Mouse (Mus musculus) adrenal gland, postnatal 25 days (tissue): Measurements from ENCODE around the gene Vmn1r64. TPM values are rescaled to one million over a fixed set of nuclear protein-coding genes. Genes with fewer than 3 reads are reported as not detected.
"Not testable (repeated sequence)": the region's sequence is repeated elsewhere in the genome, so short reads cannot be mapped to it uniquely, and the experiment has no call there.

Experiments used
- DNase-seq: peaks from one replicate; pipeline ENCODE4 v3.0.0; 2021; ENCODE audit warnings: mixed read lengths
- long read RNA-seq: library from polyadenylated mRNA; stranded (forward); transcript quantifications from one replicate; pipeline ENCODE4 v2.0.0, GENCODE M21; 2021
- total RNA-seq: library from RNA; stranded (reverse); gene quantifications from 2 replicates; pipeline ENCODE4 v1.2.3, GENCODE M21; 2021

Gene Vmn1r64
- not detected in 2 replicates for total RNA-seq
- long read RNA-seq, result 0 reads

- no peak for DNase-seq
Measured at GRCm38 (mm10) chr7:5884442-5884841, at the start of gene Vmn1r64. Gene Vmn1r64 (minus strand): TSS chr7:5884542.

DNA sequence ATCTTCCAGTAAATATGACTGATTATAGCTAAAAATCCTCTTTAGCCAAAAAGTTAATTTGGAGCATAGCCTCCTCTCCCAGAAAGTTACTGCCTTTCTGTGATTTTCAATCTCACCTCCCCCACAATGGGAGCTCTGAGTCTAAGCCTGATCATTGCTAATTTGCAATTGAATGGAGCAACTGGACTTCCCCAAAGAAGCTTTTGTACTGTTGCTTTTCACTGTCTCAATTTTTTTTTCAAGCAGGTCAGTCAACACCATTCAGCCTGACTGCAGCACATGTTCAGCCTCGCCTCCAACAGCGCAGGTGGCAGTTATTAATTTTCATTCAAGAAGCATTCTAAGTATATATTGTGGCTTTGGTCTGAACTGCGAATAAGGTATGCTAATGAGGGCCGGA, 14.9 kb upstream of the Vmn1r64 start:
- DNase-seq, result no peak

- DNase-seq, result not testable (repeated sequence)
Measured at GRCm38 (mm10) chr7:5897245-5897644, 12.9 kb upstream of the Vmn1r64 start.

Other genes with a start within 250 kb of the Vmn1r64 start
- not detected in 2 replicates for gene Vmn1r62, start 210.9 kb downstream of the Vmn1r64 start, total RNA-seq
- gene Vmn1r63, start 79.1 kb downstream of the Vmn1r64 start, total RNA-seq, result not detected in 2 replicates
- not detected in 2 replicates for gene Vmn1r65, start 126.5 kb upstream of the Vmn1r64 start, total RNA-seq
- gene Nlrp4c, start 160.6 kb upstream of the Vmn1r64 start, total RNA-seq, result not detected in 2 replicates